Mouse (Mus musculus): ENCODE results near the gene Shisa3.

- TF ChIP-seq CTCF (IDR thresholded peaks at IDR 0.05; ENCODE audit: low read depth) (no peak), EP300 (IDR thresholded peaks at IDR 0.05; ENCODE audit: low read depth) (no peak)
Observed at GRCm38 (mm10) chr5:67669436-67669896, 61.8 kb downstream of the Shisa3 start.
